Mouse (Mus musculus) CD4-positive naive resting alpha-beta T cell, adult 76 days (primary cell): ENCODE data around the gene Ankrd7. TPM values are rescaled to one million over a fixed set of nuclear protein-coding genes. Genes with fewer than 3 reads are reported as not detected.

Experiments used
- total RNA-seq: library from RNA; stranded (reverse); gene quantifications from one replicate; pipeline ENCODE4 v1.2.4, GENCODE M21; 2023

The Ankrd7 gene
- total RNA-seq, result not detected

GRCm38 (mm10) chr6:18866018-18866417 lies at the start of gene Ankrd7:
Gene Ankrd7, plus strand, starts transcription at chr6:18866318.

GRCm38 (mm10) chr6:18848051-18848701 lies 17.9 kb upstream of the Ankrd7 start, which contains the start of gene Lsm8:
Gene Lsm8, plus strand, starts transcription at chr6:18848579.

Other genes with a start within 250 kb of the Ankrd7 start
- gene Lsm8, start 17.7 kb upstream of the Ankrd7 start, total RNA-seq, result 79.2 TPM